Mouse (Mus musculus) lung, embryonic 14.5 days (tissue): ENCODE measurements at regions not wholly inside any gene's neighbourhood (a gene's known extent, or its start where the extent isn't known, plus 50 kb on each side); places are given as distances from the start of the nearest gene placed in this dataset.

Source experiments
- ATAC-seq: fragments of 200-750 bp; cut with Nextera tagmentation; 2 replicates; pipeline ENCODE4 v1.8.0; 2017; ENCODE audit warnings: mild to moderate bottlenecking, moderate TSS enrichment, moderate library complexity; ENCODE audit not compliant: insufficient read depth
- DNase-seq: peaks from one replicate; pipeline ENCODE4 v3.0.0-alpha.2; 2015
- H3K27ac ChIP-seq: fragments of 300-500 bp; sonication (generic); 2 replicates; pipeline ENCODE4 v1.5.1; 2014; ENCODE audit warnings: low read depth, mild to moderate bottlenecking, moderate library complexity
- H3K27me3 ChIP-seq: fragments of 300-500 bp; sonication (generic); 2 replicates; pipeline ENCODE4 v1.6.1; 2014; ENCODE audit warnings: low read length, control low read depth; ENCODE audit not compliant: insufficient read depth
- H3K36me3 ChIP-seq: fragments of 300-500 bp; sonication (generic); 2 replicates; pipeline ENCODE4 v1.6.1; 2014; ENCODE audit warnings: control low read depth; ENCODE audit not compliant: insufficient read depth
- H3K4me1 ChIP-seq: fragments of 300-500 bp; sonication (generic); 2 replicates; pipeline ENCODE4 v1.6.1; 2014; ENCODE audit warnings: antibody characterized with exemption, control low read depth; ENCODE audit not compliant: insufficient read depth
- H3K4me2 ChIP-seq: fragments of 300-500 bp; sonication (generic); 2 replicates; pipeline ENCODE4 v1.6.1; 2014; ENCODE audit warnings: mild to moderate bottlenecking
- H3K4me3 ChIP-seq: fragments of 300-500 bp; sonication (generic); 2 replicates; pipeline ENCODE4 v1.5.1; 2014; ENCODE audit warnings: low read depth, low read length
- H3K9ac ChIP-seq: fragments of 300-500 bp; sonication (generic); 2 replicates; pipeline ENCODE4 v1.6.1; 2014
- H3K9me3 ChIP-seq: fragments of 300-500 bp; sonication (generic); 2 replicates; pipeline ENCODE4 v1.6.1; 2016; ENCODE audit warnings: low read depth, low read length, control low read depth
- CTCF ChIP-seq: IDR thresholded peaks from 2 replicates; pipeline ENCODE4 v1.5.1; 2016; ENCODE audit warnings: antibody characterized with exemption, low read depth
- WGBS: fragments of 180-500 bp; shearing (Covaris S2); extraction: QIAGEN DNeasy Blood & Tissue Kit; methylation state at CpG from one replicate; pipeline ENCODE4 v1.1.7; 2014; 5-methylcytosine and 5-hydroxymethylcytosine counted together

DNA sequence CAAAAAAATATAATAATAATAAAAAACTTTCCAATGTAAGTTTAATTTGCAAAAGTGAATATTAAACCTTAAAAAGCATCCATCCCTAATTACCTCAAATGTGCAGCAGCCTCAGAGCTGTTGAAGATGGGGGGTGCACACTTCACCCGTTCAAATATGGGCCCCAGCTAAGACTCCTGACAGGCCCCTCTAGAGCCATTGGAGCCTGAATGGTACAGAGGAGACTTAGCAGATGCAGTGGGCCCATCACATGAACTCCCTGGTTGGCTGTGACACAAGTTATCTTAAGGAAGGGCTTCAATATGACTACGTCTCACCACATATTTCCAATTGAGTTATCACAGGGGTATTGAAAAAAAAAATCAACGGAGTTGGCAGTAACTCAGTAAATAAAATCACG, 422.9 kb downstream of the Tshz3 start:
- 82% methylated on average over 4 of the region's 4 CpGs for WGBS
- DNase-seq (no peak), ATAC-seq (no peak)
- Histone ChIP-seq H3K4me1 (no peaks in the 10 kb centered on the region), H3K9ac (no peak overlapping the region), H3K4me2 (no peak overlapping the region), H3K27ac (no peak overlapping the region), H3K36me3 (no peaks in the 10 kb centered on the region), H3K27me3 (no peaks in the 10 kb centered on the region), H3K9me3 (no peaks in the 10 kb centered on the region), H3K4me3 (no peak overlapping the region)
- no peak for TF ChIP-seq CTCF

DNA sequence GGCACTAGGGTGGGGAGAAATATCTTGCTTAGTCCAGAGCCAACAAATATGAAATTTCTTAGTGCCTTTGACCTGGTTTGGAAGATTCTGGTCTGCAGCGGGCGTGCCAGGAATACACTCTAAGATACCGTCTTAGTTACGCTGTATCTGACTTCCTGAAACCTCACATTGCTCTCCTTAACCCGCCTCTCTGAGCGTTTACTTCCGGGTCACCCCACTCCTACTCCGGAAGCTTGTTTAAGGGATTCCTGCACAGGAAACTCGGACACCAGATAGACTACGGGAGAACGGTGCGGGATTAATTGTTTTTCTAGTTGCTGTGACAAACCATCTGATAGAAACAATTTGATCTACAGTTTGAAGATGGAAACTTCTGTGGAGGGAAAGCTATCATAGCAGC, 442.3 kb downstream of the Tshz3 start:
- Histone ChIP-seq H3K4me2 (no peak overlapping the region), H3K9me3 (no peaks in the 10 kb centered on the region), H3K4me3 (no peak overlapping the region), H3K9ac (no peak overlapping the region), H3K4me1 (no peaks in the 10 kb centered on the region), H3K27me3 (no peaks in the 10 kb centered on the region), H3K27ac (no peak overlapping the region), H3K36me3 (no peaks in the 10 kb centered on the region)
- TF ChIP-seq CTCF, result no peak
- no peak for ATAC-seq
- no peak for DNase-seq
- 78% methylated on average over 12 of the region's 12 CpGs for WGBS

DNA sequence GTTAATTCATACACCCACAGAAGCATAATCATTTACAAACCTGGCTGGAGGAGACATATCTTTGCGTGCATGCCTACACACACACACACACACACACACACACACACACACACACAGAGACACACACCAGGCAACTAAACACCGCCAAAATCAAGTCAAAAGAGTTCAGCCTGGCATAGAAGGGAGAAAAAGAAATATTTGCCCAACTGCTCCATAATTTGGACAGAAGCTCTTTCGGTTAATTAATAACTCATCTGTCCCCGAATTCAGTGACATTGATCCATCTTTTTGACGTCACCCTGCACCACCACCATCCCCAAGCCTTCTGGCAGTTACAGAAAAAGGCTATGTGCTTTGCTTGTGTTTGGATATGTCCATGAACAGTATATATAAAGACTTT, 444.9 kb downstream of the Tshz3 start:
- H3K9me3 ChIP-seq, result no peaks in the 10 kb centered on the region
- no peaks in the 10 kb centered on the region for H3K27me3 ChIP-seq
- H3K4me1 ChIP-seq, result no peaks in the 10 kb centered on the region
- no peak for DNase-seq
- no peaks in the 10 kb centered on the region for H3K36me3 ChIP-seq
- no peak for ATAC-seq
- 60% methylated on average over 5 of the region's 5 CpGs for WGBS
- H3K9ac ChIP-seq, result no peak overlapping the region
- TF ChIP-seq CTCF, result no peak
- no peak overlapping the region for H3K4me2 ChIP-seq
- no peak overlapping the region for H3K4me3 ChIP-seq
- H3K27ac ChIP-seq, result no peak overlapping the region

DNA sequence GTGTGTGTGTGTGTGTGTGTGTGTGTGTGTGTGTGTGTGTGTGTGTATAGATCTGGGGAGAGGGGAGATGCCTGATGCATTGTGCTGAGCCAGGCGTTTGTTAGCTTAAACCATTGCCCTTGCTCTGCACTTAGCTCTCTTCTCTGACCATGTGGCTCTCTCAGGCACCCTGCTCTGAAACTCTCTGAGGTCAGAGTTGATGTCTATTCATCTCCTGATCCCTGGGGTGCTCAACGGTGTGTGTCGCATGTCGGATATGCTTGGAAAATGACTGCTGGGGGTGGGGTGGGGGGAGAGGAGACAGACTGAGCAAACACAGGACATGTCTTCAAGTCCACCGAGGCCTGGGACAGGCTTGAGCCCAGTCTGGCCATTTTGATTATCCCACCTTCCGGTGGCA, 446.4 kb downstream of the Tshz3 start:
- Histone ChIP-seq H3K4me2 (no peak overlapping the region), H3K4me3 (no peak overlapping the region), H3K9ac (no peak overlapping the region), H3K9me3 (no peaks in the 10 kb centered on the region), H3K4me1 (no peaks in the 10 kb centered on the region), H3K27ac (no peak overlapping the region), H3K27me3 (no peaks in the 10 kb centered on the region), H3K36me3 (no peaks in the 10 kb centered on the region)
- 28% methylated on average over 6 of the region's 6 CpGs for WGBS
- no peak for TF ChIP-seq CTCF
- ATAC-seq, result no peak
- DNase-seq, result no peak

DNA sequence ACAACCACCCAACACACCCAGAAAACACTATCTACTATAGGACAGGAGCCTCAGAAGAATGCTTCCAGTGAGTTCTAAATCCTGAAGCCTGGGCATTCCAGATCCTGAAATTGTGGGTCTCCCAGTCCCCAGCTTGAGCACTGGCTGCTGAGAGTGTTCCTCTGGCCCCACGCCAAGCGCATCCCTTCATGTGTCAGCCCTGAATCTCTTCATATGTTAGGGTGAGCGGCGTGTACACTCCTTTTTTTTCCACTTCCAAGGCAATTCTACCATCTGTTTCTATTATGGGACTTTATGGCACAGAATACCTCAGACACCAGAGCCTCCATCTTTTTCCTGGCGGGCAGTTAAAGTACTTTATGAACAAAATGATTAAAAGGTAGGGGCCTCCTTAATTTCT, 451.8 kb downstream of the Tshz3 start:
- Histone ChIP-seq H3K4me1 (no peaks in the 10 kb centered on the region), H3K36me3 (no peaks in the 10 kb centered on the region), H3K9me3 (no peaks in the 10 kb centered on the region), H3K27ac (no peak overlapping the region), H3K4me3 (no peak overlapping the region), H3K9ac (no peak overlapping the region), H3K4me2 (no peak overlapping the region), H3K27me3 (no peaks in the 10 kb centered on the region)
- DNase-seq (peak; percentile 74), ATAC-seq (no peak)
- 46% methylated on average over 5 of the region's 5 CpGs for WGBS
- TF ChIP-seq CTCF, result no peak

DNA sequence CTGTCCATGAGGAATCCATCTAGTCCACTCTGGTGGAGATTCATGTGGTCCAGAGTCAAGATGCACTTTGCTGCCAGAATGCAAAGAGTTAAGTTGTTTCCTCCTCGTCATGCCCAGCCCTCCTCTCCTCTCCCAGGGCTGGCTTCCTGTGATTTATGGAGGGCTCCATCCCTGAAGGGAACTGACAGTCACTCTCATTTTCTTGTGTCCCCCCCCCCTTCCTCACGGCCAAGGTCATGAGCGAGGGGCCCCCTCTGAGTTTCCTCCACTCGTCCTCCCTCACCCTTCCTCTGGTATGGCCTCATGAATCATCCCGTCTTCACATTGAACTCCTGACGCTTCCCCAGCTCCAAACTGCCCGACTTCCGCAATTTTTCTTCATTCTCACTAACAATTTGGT, 461.9 kb downstream of the Tshz3 start:
- ATAC-seq (peak; percentile 21; the same call in 1 of the 2 replicates), DNase-seq (peak; percentile 21)
- H3K27ac ChIP-seq, result no peak overlapping the region
- H3K36me3 ChIP-seq, result no peaks in the 10 kb centered on the region
- TF ChIP-seq CTCF, result no peak
- H3K9me3 ChIP-seq, result no peaks in the 10 kb centered on the region
- H3K4me1 ChIP-seq, result 0 out of 2 replicates have a peak, but pooled peaks cover 4% of the 10 kb centered on the region
- no peak overlapping the region for H3K4me3 ChIP-seq
- H3K9ac ChIP-seq, result no peak overlapping the region
- no peaks in the 10 kb centered on the region for H3K27me3 ChIP-seq
- 30% methylated on average over 8 of the region's 8 CpGs for WGBS
- 0 out of 2 replicates have a peak overlapping the region, but pooled peaks have one; percentile 27 for H3K4me2 ChIP-seq

DNA sequence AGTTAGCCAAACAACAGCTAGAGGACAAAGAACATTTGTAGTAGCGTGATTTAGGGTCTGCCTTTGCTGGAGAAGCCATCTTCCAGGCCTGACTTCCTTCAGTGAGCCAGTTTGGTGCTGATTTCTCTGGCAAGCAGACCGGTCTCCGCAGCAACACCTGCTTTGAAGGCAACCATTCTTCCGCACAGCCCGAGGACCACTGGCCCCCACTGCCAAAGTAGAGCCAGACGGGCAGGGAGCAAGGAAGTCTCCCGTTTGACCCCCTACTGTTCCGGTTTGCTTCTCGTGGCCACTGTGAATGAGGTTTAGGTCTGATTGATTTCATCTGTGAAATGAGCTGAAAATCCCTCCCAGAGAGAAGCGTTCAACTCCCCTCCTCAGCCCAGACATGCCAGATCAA, 471.0 kb downstream of the Tshz3 start:
- no peaks in the 10 kb centered on the region for H3K36me3 ChIP-seq
- no peaks in the 10 kb centered on the region for H3K4me1 ChIP-seq
- DNase-seq (no peak), ATAC-seq (no peak)
- no peaks in the 10 kb centered on the region for H3K27me3 ChIP-seq
- no peak overlapping the region for H3K9ac ChIP-seq
- no peak for TF ChIP-seq CTCF
- no peak overlapping the region for H3K27ac ChIP-seq
- 61% methylated on average over 10 of the region's 10 CpGs for WGBS
- no peak overlapping the region for H3K4me3 ChIP-seq
- no peak overlapping the region for H3K4me2 ChIP-seq
- H3K9me3 ChIP-seq, result no peaks in the 10 kb centered on the region

DNA sequence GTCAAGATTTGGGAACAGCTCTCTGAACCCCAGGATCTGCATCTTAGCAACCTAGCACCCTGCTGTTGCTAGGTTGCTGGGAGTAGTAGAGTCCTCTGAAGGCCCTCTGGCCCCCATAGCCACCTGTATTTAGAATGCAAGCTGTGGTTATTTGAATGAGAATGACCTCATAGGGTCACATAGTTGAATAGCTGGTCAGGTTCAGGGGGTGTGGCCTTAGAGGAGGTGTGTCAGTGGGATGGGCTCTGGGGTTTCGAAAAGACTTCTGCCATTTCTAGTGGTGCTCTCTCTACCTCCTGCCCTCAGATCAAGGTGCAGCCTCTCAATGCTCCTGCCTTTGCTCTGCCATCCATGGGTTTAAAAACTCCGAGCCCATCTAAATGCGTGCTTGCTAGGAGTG, 477.8 kb downstream of the Tshz3 start:
- DNase-seq, result no peak
- Histone ChIP-seq H3K36me3 (no peaks in the 10 kb centered on the region), H3K27me3 (no peaks in the 10 kb centered on the region), H3K9me3 (no peaks in the 10 kb centered on the region), H3K4me3 (no peak overlapping the region), H3K27ac (no peak overlapping the region), H3K9ac (no peak overlapping the region), H3K4me2 (no peak overlapping the region), H3K4me1 (0 out of 2 replicates have a peak, but pooled peaks cover 4% of the 10 kb centered on the region)
- 83% methylated on average over 3 of the region's 3 CpGs for WGBS
- no peak for ATAC-seq
- no peak for TF ChIP-seq CTCF
